Mouse (Mus musculus): ENCODE data around the gene Gm5105.

GRCm38 (mm10) chr3:138030563-138030962 is 36.6 kb downstream of the Gm5105 start:
- TF ChIP-seq POLR2A (IDR thresholded peaks at IDR 0.05; ENCODE audit: borderline replicate concordance, extremely low read depth, low read depth, low read length) = no peak
- TF ChIP-seq CTCF (IDR thresholded peaks at IDR 0.05; ENCODE audit: insufficient read depth, low read length) = no peak
